Mouse (Mus musculus): ENCODE measurements around the gene Gm10842.
"Not testable (repeated sequence)": the region's sequence is repeated elsewhere in the genome, so short reads cannot be mapped to it uniquely, and the experiment has no call there.

The Gm10842 gene

DNA sequence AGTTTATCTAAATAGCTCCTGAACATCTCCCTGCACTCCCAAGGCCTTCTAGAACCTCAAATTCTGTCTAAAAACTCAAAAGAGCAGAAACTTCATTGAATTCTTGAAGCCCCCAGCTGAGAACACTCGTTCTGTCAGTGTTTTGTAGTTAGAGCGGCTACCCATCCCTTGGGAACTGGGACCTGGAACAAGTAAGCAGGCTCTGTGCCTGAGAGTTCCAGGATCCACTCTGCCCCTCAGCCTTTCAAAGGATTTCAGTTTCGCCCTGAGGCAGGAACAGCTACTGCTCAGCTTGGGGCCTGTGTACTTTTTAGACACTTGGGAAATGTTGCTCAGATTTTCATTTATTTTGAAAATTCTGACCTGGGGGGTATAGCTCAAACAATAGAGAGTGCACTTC, at the start of gene Gm10842:
TSS of gene Gm10842 (plus strand) at position 301 of the 400 bp plus-strand sequence.
- no peak for DNase-seq (ENCODE audit: low spot score in 2 of 2)

GRCm38 (mm10) chr11:105112448-105112847, 34.2 kb upstream of the Gm10842 start:
- not testable (repeated sequence) for DNase-seq (ENCODE audit: low spot score in 2 of 2)

DNA sequence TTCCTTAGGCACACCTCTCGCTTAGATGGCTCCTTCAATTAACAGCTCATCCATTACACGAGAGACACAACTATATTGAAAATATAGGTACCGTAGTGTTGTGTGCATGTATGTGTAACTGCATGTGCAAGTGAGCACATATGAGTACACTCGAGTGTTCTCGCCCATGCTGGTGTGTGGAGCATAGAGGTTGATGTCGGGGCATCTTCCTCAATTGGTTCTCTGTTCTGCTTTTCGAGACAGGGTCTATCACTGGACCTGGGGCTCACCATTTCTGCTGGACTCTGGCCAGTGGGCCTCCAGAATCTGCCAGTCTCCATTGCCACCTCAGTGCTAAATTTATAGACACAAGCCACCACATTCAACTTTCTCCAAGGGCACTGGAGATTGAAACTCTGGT, 28.9 kb upstream of the Gm10842 start:
- DNase-seq (ENCODE audit: low spot score in 2 of 2) = no peak

GRCm38 (mm10) chr11:105120551-105121061, 26.1 kb upstream of the Gm10842 start:
- no peak for DNase-seq (ENCODE audit: low spot score in 2 of 2)

DNA sequence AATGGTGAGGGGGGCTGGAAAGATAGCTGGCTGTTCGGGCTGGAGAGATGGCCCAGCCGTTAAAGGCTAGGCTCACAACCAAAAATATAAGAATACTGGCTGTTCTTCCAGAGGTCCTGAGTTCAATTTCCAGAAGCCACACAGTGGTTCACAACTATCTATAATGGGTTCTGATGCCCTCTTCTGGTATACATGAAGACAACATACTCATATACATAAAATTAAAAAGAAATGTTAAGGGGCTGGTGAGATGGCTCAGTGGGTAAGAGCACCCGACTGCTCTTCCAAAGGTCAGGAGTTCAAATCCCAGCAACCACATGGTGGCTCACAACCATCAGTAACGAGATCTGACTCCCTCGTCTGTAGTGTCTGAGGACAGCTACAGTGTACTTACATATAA, 24.9 kb upstream of the Gm10842 start:
- not testable (repeated sequence) for DNase-seq (ENCODE audit: low spot score in 2 of 2)

GRCm38 (mm10) chr11:105123986-105124385, 22.7 kb upstream of the Gm10842 start:
- DNase-seq (ENCODE audit: low spot score in 2 of 2) = peak in 1 of 2 experiments; percentile 12

DNA sequence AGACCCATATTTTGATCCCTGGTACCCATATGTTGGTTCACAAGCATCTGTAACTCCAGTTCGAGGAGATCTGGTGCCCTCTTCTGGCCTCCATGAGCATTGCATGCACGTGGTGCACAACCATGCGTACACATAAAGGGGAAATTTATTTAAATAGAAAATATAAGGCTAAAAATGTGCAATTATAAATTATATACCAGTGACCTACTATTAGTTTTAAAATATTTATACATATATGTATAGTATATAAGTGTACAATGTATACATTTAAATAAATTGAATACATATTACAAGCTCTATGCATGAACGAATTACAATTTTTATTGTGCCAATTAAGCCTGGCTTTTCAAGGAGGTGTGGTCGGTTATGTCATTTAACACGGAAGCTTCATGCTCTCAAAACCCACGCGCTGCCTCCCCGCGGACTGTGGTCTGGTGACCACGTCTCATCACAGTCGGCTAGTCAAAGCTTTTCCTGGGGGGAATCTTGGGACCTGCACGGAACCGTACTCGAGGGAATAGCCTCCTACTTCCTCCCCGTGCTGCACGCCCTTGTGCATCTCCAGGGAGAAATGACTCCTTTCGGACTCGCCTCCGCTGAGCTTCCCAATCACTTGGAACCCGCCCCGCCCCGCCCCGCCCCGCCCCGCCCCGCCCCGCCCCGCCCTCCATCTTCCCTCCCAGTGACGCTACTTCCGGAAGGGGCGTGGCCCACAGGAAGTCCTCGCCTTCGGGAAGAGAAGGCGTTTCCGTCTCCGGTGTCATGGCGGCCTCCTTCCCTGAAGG, 20.8 kb upstream of the Gm10842 start, which contains the start of gene Mettl2:
TSS of gene Mettl2 (plus strand) at position 691 of the 785 bp plus-strand sequence.
- peak; percentile 62 to 74 for DNase-seq (ENCODE audit: low spot score in 2 of 2)

GRCm38 (mm10) chr11:105126520-105127029, 20.1 kb upstream of the Gm10842 start:
- DNase-seq (ENCODE audit: low spot score in 2 of 2) = no peak

- no peak for DNase-seq (ENCODE audit: low spot score in 2 of 2)
Observed at GRCm38 (mm10) chr11:105135692-105136091, 11.0 kb upstream of the Gm10842 start.

GRCm38 (mm10) chr11:105137255-105137654, 9.4 kb upstream of the Gm10842 start:
- not testable (repeated sequence) for DNase-seq (ENCODE audit: low spot score in 2 of 2)

DNA sequence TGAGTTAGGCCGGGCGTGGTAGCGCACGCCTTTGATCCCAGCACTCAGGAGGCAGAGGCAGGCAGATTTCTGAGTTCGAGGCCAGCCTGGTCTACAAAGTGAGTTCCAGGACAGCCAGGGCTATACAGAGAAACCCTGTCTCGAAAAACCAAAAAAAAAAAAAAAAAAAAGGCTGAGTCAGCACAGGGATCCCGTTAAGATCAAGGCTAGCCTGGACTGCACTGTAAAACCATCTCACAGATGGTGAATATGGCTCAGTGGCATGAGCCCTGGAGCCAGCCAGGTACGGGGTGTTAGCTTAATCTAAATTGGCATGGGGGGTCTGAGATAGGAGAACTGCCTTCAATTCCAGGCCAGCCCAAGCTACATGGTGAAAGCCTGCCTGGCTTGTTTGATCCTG, 6.2 kb upstream of the Gm10842 start:
- DNase-seq (ENCODE audit: low spot score in 2 of 2) = not testable (repeated sequence)

DNA sequence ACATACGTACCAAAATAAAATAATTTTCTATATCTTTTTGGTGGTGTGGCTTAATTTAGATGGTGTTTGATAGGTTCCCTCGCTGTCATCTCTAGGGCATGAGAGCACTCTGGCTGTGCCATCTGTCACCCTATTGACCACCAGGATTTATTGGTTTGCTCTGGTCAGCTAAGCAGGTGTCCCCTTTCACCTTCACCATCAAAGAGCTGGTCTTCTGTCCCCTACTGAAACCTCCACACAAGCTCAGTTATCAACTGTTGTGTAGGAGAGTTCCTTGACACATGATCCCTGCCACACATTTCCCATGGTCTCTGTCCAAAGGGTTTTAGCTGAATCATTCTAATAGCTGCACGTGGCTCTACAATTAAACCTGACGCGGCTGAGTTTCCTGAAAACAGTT, 5.6 kb upstream of the Gm10842 start:
- DNase-seq (ENCODE audit: low spot score in 2 of 2) = no peak

DNA sequence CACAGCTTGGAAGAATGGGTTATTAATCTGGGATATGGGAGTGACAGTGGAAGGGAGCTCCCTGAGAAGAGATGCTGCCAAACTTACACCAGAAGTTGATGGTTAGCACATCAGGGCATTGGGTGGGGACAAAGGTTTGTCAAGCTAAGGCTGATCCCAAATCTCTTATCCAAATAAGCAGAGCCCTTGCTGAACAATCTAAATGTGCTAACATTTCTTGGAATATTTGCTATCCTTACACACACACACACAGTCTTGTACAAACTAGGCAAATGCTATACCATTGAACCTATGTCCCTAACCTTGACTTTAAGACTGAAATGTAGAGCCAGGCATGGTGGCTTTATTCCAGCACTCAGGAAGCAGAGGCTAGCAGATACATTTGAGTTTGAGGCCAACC, 3.1 kb upstream of the Gm10842 start:
- DNase-seq (ENCODE audit: low spot score in 2 of 2) = no peak

GRCm38 (mm10) chr11:105144084-105144483, 2.6 kb upstream of the Gm10842 start:
- no peak for DNase-seq (ENCODE audit: low spot score in 2 of 2)

DNA sequence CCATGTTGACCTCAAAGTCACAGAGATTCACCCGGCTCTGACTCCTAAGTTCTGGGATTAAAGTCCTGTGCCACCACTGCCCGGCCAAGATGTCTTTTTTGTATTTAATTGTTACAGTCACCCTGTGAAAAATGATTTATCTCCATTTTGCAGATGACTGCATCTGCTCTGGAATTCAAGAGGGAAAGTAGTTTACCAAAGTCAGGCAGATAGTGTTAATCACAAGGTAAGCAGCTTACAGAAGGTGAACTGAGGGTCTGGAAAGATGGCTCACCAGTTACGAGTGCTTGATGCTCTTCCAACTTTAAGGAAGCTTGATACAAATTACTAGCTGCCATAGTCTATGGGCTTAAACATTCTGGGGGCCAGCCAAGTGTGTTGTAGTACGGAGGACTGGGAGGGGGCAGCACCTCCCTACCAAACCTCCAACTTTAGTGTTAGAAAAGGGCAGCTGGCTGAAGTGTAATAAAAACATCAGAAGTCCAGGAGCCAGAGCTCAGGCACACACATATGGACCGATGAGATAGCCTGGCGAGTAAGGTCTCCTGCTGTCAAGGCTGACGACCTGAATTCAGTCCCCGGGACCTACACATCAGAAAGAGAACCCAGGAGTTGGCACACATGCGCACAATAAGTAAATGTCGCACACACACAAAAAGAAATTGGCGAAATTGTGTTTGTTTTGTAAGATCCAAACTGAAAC, 2.0 kb upstream of the Gm10842 start:
- DNase-seq (ENCODE audit: low spot score in 2 of 2) = no peak

GRCm38 (mm10) chr11:105145211-105145610, 1.5 kb upstream of the Gm10842 start:
- DNase-seq (ENCODE audit: low spot score in 2 of 2) = no peak

DNA sequence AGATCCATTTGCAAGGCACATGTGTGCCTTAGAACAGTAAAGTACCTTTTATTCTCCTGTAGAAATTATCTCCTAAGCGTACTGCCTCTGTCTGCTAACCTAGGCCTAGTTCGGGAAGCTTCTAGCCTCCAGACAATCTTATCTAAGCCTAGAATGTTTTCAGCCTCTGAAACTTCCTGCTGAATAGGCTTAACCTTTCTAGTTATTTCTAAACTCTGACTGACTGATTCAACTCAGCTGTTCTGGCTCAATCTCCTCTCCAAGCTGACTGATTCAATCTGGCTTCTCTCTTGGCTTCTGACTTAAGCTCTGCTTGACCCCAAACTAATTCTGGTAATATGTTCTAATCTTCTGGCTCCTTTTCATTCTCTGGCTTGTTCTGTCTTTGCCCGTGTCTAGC, 2.7 kb downstream of the Gm10842 start:
- no peak for DNase-seq (ENCODE audit: low spot score in 2 of 2)

- no peak for DNase-seq (ENCODE audit: low spot score in 2 of 2)
Observed at GRCm38 (mm10) chr11:105149766-105150165, 3.1 kb downstream of the Gm10842 start.

DNA sequence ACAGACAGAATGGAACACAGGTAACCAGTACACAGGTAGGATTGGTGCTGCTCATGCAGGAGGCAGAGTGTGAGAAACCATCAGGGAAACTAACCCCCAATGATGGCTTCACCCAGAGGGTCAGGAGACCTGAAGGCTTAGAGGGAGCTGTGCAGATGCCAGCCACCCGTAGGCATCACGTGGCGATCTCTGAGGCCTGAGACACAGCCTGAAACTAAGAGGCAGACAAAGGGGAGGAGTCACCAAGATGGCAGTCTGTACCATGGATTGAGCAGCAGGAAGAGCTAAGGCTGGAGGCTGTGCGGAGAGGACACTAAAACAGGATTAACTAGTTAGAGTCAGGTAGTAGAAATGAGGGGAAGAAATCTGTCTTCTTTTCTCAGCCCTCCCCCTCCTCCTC, 4.0 kb downstream of the Gm10842 start:
- no peak for DNase-seq (ENCODE audit: low spot score in 2 of 2)

- DNase-seq (ENCODE audit: low spot score in 2 of 2) = no peak
Observed at GRCm38 (mm10) chr11:105151226-105152016, 4.7 kb downstream of the Gm10842 start.

- no peak for DNase-seq (ENCODE audit: low spot score in 2 of 2)
Observed at GRCm38 (mm10) chr11:105152017-105152300, 5.3 kb downstream of the Gm10842 start.

DNA sequence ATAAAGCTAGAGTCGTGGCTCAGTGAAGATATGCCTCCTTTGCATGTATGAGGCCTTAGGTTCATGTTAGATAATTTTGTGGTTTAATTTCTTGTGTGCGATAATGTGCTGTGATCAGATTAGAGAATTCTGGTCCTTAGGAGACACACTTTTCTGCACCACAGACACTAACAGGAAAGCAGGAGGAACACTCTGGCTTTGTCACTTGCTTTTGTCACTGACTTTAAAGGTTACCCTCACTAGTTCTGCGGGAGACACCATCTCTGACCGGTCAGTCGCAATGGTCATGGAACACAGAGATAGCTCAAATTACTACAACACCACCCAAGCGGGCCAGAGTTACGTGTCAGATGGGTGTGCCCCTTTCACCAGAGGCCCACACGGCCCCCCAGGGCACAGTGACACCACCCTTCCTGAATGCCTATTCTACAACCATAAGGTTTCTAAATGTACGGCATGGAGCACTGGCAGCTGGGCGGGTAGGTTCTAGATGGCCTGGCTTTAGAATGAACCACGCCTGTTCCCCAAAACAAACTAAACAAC, 5.7 kb downstream of the Gm10842 start:
- DNase-seq (ENCODE audit: low spot score in 2 of 2) = no peak
